Mouse (Mus musculus): Measurements from ENCODE around the gene Itsn2. TPM values are rescaled to one million over a fixed set of nuclear protein-coding genes. Genes with fewer than 3 reads are reported as not detected.

Gene Itsn2
- 22.2 and 27.3 TPM in 2 replicates for polyA plus RNA-seq (2015; fragmentation: Nextera tagmentation; extraction: Ambion mirVana)

DNA sequence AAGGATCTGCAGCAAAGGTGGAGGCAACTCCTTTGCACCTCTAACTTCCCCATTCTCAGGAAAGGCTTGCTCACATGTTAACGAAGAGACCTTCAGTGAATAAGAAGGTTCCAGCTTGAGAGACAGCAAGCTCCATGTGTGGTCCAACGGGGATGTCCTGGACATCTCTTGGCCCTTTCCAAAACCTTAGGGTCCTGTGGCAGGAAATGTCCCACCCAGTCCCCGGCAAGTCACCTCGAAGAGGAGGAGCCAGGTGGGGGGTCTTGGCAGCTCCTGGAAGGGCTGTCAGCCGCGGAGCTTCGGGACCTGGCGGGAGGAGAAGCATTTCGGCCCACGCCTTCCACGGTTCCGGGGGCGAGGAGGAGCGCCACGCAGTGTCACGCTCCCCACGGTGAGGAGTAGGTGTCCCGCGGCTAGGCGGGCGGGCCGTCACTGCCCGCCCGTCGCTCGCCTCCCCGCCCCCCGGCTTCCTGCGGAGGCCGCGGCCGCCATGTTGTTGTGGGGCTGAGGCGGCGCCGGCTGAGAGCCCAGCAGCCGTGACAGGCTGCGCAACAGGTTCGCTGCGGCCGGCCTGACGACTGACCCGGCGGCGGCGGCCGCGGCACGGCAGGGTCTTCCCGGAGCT is at the start of gene Itsn2, which contains the start of gene Gm3625:
Gene Itsn2, plus strand, starts transcription at position 98 of the 625 bp plus-strand sequence.
Gene Gm3625, minus strand, starts transcription at position 387 of the 625 bp plus-strand sequence.

GRCm38 (mm10) chr12:4738031-4738576 is 145.7 kb downstream of the Itsn2 start, which contains the start of gene Fam228a:
Gene Fam228a (minus strand): TSS chr12:4738430.

Other genes with a start within 250 kb of the Itsn2 start
- gene Ncoa1, start 115.5 kb upstream of the Itsn2 start, polyA plus RNA-seq (2015; fragmentation: Nextera tagmentation; extraction: Ambion mirVana) = 5.8 and 9.0 TPM in 2 replicates
- gene Gm3625, start 289 bp downstream of the Itsn2 start, polyA plus RNA-seq (2015; fragmentation: Nextera tagmentation; extraction: Ambion mirVana) = not detected in 2 replicates
- 0.13 and 0.18 TPM in 2 replicates for gene Fam228a, start 145.8 kb downstream of the Itsn2 start, polyA plus RNA-seq (2015; fragmentation: Nextera tagmentation; extraction: Ambion mirVana)
- 2.8 and 4.8 TPM in 2 replicates for gene Pfn4, start 176.4 kb downstream of the Itsn2 start, polyA plus RNA-seq (2015; fragmentation: Nextera tagmentation; extraction: Ambion mirVana)
- 1.4 and 3.7 TPM in 2 replicates for gene Fam228b, start 176.6 kb downstream of the Itsn2 start, polyA plus RNA-seq (2015; fragmentation: Nextera tagmentation; extraction: Ambion mirVana)
- gene Sf3b6, start 224.9 kb downstream of the Itsn2 start, polyA plus RNA-seq (2015; fragmentation: Nextera tagmentation; extraction: Ambion mirVana) = 414 and 557 TPM in 2 replicates
- gene Fkbp1b, start 249.0 kb downstream of the Itsn2 start, polyA plus RNA-seq (2015; fragmentation: Nextera tagmentation; extraction: Ambion mirVana) = 31.3 and 78.7 TPM in 2 replicates

All from adrenal gland, postnatal 0 days (tissue).